Mouse (Mus musculus): ENCODE measurements around the gene Lrrc4b. TPM values are rescaled to one million over a fixed set of nuclear protein-coding genes. Genes with fewer than 3 reads are reported as not detected.

Gene Lrrc4b
- total RNA-seq, 4 experiments from 2014 or later = 6.4 to 15.4 (median 9.8) TPM

- DNase-seq = no peak
Measured at GRCm38 (mm10) chr7:44465111-44465510, 36.3 kb downstream of the Lrrc4b start, which contains the start of gene Aspdh. Gene Aspdh (plus strand): TSS chr7:44465391.

DNA sequence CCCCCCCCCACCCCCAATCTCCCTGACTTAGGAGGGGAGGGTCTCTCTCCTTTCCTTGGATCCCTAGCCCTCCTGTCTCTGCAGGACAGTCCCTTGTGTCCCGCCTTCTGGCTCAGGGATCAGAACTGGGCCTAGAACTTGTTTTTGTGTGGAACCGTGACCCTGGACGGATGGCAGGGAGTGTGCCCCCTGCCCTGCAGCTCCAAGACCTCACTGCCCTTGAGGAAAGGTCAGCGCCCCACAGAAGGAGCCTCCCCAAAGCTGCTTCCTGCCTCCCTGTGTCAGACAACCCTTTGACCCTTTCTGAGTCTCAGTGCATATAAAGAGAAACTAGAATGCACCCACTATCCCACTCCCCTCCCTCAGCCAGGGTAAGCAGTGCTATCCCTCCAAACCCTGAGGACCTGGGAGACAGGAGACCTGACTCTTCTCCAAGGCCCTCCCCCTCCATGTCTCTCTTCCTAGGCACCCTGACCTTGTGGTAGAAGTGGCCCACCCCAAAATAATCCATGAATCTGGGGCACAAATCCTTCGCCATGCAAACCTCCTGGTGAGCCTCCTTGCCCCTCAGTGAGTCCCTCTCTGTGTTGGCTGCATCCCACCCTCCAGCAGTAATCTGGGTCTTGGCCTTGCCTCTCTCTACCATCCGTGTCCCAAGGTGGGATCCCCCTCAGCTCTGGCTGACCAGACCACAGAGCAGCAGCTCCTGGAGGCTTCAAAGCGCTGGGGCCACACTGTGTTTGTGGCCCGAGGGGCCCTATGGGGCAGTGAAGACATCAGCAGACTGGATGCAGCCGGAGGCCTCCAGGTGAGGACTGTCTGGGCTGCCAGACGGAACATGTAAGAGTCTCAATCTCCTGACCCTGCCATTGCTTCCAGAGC, 37.4 kb downstream of the Lrrc4b start:
- no peak for DNase-seq

- no peak for DNase-seq
Measured at GRCm38 (mm10) chr7:44466888-44467311, 38.1 kb downstream of the Lrrc4b start.

GRCm38 (mm10) chr7:44467811-44468411, 39.1 kb downstream of the Lrrc4b start, which contains the start of gene Josd2:
Gene Josd2 (plus strand): TSS chr7:44467980.
- peak; percentile 97 for DNase-seq

- no peak for DNase-seq
Measured at GRCm38 (mm10) chr7:44468644-44469285, 39.9 kb downstream of the Lrrc4b start.

DNA sequence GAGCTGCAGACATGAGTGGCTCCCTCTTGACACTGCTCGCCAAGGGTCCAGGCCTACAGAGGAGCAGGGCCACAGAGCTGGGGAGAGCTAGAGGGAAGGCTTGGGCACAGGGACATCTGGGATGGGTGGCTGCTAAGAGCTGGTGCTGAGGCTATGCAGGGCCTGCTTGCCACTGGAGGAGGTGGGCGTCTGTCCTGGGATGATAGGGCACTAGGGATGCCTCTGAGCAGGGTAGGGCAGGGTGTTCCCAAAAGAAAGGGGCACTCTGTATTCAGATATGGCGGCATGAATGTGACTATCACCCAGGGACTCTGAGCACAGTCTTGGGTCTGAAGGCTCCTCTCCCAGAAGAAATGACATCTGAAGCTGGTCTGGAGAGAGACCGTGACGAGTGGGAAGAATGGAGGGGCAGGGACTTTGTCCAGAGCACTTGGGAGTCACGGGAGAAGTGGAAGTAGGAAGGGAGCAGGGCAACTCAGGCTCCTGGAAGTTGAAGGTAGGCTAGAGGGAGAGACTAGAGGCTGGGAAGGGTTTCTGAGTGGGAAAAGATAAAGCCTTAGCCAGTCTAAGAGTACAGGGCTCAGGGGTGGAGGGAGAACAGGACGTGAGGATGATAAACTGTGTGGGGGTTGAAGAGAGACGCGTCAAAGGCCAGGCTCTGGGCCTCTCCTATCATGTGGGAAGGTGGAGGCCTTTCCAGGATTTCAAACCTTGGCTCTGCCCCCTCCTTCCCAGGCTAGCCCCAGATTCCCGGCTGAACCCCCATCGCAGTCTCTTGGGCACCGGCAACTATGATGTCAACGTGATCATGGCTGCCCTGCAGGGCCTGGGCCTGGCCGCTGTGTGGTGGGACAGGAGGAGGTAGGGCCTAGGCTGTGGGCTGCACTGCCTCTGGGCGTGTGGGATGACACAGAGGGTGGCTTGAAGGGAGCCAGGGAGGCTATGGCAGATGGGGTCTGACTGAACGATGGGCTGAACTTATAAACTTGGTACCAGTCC, 41.2 kb downstream of the Lrrc4b start:
- no peak for DNase-seq

- DNase-seq = no peak
Measured at GRCm38 (mm10) chr7:44470696-44471612, 42.1 kb downstream of the Lrrc4b start.

- no peak for DNase-seq
Measured at GRCm38 (mm10) chr7:44471880-44472557, 43.2 kb downstream of the Lrrc4b start.

DNA sequence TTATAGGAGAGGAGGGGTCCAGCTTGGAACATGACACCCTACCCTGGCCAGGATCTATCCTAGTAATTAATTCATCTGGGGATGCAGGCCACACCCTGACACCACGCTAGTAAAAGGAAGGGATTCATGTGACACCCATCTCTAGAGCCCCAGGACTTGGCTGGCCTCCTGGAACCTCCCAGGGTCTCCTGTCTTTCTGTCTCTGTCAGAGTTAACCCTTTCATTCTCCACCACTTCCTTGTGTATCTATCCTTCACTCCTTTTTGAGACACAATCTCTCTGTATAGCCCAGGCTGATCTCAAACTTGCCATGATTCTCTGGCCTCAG, 43.7 kb downstream of the Lrrc4b start:
- no peak for DNase-seq

GRCm38 (mm10) chr7:44472961-44473646, 44.3 kb downstream of the Lrrc4b start:
- peak; percentile 0 for DNase-seq

GRCm38 (mm10) chr7:44474419-44474818, 45.6 kb downstream of the Lrrc4b start:
- DNase-seq = no peak

DNA sequence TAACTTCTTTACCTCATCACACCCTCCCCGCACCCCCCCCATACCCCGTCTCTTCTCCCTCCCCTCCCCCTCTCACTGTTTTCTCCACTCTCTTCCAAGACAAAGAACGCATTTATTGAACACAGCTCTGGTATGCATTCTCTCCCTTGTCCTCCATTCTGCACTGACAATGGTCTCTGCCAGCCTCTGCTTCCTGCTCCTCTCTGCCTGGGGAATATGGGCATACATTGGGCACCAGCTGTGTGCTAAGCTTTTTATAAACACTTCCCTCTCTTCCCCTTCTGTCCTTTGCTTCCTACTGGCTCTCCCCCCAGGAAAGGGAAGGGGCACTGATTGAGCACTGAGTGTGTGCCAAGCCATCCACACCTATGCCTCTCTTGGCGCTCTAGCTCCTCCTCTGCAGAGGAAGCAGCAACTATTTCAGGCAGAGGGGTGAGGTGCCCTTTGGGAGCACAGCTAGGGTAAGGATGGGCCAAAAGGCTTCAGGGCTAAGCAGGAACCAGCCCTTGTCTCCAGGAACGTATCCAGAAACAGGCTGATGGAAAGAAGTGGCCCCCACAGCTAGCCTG, 46.3 kb downstream of the Lrrc4b start:
- no peak for DNase-seq

GRCm38 (mm10) chr7:44482836-44483435, 54.1 kb downstream of the Lrrc4b start:
- DNase-seq = no peak

- no peak for DNase-seq
Measured at GRCm38 (mm10) chr7:44484109-44484508, 55.3 kb downstream of the Lrrc4b start.

DNA sequence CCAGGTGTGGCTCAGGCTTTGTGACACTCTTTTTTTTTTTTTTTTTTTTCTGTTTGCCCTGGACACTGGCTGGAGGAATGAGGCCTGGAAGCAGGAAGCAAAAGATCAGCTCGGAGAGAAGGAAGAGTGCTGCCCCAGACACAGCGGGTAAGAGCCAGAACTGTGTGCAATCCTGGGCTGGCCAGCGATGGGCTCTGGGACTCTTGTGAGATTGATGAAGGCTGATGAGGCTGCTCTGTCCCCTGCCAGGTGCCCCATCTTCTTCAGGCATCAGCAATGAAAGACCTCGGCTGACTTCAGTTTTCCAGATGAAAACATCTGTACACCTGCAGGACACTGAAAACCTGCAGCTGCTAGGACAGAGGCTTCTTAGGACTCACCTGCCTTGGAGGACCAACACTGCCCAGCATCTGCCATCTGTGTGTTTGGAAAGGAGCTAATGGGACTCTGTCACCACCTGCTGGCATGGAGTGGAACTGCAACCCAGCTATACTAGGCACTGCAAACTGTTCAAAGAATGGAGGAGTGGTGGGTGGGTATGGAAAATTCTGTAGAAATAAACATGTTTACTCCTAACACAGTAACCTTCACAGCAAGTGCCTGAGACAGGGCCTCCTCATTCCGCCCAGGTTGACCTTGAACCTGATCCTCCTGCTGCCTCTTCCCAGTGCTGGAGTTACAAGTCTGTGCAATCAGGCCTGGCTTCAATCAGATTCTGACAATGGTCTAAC, 56.2 kb downstream of the Lrrc4b start:
- no peak for DNase-seq

DNA sequence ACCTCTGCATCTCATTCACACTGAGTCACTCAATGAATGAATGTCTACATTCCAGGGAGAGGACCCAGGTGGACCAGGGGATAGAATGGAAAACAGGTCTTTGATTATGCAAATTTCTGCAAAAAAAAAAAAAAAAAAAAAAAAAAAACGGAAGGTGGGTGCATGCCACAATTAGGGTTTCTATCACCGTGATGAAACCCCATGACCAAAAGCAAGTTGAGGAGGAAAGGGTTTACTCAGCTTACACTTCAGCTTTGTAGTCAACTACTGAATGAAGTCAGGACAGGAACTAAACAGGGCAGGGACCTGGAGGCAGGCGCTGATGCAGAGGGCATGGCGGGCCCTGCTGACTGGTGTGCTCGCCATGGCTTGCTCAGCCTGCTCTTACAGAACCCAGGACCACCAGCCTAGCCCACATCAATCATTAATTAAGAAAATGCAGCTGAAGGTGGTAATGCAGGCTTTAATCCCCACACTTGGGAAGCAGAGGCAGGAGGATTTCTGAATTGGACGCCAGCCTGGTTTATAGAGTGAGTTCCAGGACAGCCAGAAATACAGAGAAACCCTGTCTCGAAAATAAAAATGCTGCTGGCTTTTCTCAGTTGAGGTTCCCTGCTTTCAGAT, 56.9 kb downstream of the Lrrc4b start:
- no peak for DNase-seq

DNA sequence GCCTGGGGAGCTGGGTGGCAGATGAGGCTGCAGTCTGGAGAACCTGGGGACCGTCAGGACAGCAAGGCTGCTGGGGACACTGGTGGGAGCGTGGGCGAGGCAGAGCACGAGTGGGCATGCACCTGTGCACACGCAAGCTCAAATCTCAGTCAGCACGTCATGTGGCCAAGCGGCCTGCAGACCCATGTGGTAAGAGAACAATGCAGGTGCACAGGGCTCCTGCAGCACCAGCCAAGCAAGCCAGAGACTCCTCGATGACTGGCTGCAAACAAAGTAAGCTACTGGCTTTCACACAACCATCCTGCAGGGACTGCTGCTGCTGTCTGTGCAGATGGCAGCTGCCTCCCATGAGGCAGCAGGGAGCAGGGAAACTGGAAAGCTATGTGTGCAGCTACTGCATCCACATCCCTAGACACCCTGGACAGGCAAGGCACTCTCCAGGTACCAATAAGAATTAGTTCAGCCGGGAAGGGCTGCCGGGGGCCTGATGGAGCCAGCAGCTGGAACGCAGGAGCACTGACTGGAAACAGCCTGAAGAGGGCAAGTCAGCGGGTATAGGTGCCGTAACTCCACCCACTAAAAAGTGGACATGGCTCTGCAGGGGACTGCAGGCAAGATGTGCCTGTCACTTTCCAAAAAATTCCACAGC, 58.2 kb downstream of the Lrrc4b start:
- DNase-seq = no peak
